Mouse (Mus musculus): ENCODE measurements around the gene Dach1.

Dach1 gene

DNA sequence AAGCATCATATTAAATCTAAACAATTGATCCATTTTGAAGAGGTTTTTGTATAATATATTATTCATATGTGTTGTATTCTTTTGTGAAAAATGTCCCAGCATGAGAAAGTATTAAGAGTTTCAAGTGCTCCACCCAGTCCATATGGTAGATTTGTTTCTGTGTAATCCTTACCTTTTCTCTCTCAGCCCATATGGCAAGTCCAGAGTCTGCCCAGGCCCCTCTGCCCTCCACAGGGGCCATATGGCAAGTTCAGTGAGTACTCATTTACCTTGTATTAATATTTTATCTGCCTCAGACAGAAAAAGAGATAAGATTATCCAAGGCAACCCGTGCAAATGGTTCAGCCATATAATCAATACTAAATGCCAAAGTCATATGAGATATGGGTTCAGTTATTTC, 314.2 kb downstream of the Dach1 start:
- in situ Hi-C loops (cut with MboI, MseI): no loop called here

- in situ Hi-C loops (cut with MboI, MseI): no loop called here
Measured at GRCm38 (mm10) chr14:97850486-97850885, 319.1 kb downstream of the Dach1 start.

- in situ Hi-C loops (cut with MboI, MseI): no loop called here
Measured at GRCm38 (mm10) chr14:97847641-97848040, 321.9 kb downstream of the Dach1 start.

DNA sequence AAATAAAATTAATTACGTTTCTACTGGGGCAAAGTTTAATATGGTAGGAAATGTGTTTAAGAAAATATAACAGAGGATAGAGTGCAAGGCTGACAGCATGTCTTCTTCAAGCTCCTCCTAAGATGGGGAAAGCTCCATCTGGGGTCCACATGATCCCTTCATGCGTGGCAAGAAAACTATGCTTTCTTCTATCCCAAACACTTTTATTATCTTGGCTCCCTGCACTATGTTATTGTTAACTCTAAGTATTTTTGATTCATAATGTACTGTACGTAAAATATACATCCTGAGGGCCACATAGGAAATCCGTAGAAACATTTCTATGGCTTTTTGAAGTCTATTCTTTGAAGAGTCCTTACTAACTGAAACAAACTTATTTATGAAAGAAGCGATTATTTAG, 330.3 kb downstream of the Dach1 start:
- in situ Hi-C loops (cut with MboI, MseI): no loop called here

DNA sequence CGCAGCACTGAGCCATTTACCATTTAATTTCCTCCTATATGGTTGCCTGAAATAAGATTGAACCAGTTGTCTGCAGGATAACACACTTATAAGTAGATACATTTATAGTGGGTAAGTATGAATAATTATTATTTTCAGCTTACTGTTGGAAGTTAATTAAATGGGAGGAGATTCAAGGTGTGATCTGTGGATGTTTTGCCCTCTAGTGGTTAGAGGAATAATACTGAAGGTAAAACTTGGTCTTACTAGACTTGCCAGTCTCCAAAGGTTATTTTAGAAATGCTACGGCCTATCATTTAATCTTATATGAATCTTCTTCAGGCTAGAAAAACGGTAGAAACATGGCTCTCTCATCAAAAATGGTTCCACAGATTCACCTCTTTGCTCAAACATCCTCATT, 339.7 kb downstream of the Dach1 start:
- in situ Hi-C loops (cut with MboI, MseI): loop anchor here (10.0 kb wide), 1 partner anchor 755 kb away; no protein-coding TSS in a partner anchor

DNA sequence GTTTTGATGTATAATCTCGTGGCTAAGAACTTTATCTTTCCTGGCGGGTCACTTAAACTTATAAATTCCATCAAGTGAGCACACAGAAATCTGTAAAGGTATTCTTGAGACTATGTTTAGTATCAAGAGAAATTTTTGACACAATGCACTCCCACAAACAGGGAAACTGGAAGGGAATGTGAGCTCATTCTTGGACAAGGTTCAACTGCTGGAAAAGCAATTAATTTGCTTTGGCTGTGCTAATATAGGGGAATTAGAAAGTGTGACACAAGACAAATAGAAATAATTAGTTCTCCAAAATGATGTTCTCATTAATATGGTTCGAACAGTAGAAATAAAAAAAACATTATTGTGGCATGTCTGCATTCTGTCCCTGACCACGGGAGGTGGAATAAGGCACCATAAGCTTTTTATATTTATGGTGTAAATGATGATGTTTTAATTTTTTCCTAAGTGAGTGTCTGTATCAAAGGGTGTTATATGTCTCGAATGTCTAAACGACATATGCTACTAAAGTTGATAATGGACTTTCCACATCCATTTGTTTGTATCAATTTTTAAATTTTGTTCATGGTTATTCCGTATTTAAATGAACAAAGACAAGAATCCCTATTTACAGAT, 354.9 kb downstream of the Dach1 start:
- in situ Hi-C loops (cut with MboI, MseI): no loop called here

GRCm38 (mm10) chr14:97813557-97813956, 356.0 kb downstream of the Dach1 start:
- in situ Hi-C loops (cut with MboI, MseI): no loop called here

DNA sequence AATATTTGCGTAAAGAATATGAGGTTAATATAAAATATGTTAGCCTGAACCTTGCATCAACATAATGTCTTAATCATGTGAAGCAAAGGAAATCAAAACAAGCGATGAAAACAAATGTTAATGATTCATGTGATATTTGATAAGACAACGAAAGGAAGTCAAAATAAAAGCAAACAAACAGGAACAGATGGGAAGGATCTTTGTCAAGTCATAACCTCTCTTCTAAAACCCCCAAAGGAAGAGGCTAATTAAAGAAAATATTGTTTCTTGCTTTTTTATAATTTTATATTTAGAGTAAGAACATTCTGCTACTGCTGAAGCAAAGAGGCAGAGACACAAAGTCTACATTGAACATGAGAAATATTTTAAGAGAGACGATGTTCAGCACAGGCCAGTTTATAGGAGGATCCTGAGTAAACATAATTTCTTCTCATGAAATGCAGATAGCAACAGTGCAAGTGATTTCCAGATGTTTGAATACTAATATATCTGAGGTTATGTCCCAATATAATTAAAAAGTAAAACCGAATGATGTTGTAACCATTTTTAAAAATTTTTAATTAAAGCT, 374.1 kb downstream of the Dach1 start:
- in situ Hi-C loops (cut with MboI, MseI): no loop called here

- in situ Hi-C loops (cut with MboI, MseI): no loop called here
Measured at GRCm38 (mm10) chr14:97774135-97774767, 395.3 kb downstream of the Dach1 start.

DNA sequence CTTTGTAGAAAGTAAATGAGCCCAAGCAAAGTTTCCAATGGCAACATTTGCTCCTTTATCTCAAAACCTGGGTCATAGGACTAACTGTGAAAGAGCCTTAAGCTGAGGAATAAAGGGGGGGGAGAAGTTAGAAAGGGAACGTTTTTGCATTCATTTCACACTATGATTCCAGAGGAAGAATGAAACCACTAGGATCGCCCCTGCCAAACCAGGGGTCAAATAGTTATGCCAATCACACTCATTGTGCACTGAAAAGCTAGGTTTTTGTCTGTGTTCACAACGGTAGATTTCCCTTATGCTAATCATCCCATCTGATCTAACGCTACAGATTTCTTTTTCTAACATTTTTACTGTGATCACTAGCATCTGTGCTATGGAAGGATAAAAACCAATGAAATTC, 415.2 kb downstream of the Dach1 start:
- in situ Hi-C loops (cut with MboI, MseI): no loop called here

DNA sequence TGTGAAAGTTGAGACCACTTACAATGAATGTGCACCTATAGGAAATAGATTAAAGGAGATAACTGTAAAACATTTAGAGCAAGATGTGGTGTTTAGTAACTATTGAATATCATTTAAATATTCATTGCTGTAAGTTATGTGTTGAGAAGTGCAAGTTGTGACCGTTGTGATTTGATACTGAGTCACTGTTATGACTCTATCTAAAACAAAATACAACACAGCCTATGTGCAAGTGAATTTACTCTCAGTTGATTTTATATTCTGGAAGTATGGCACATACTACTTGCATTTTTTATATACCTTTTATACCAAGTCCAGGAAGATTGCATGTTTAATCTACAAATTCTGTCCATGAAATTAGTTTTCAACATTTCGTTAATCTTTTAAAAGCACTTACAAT, 415.6 kb downstream of the Dach1 start:
- in situ Hi-C loops (cut with MboI, MseI): no loop called here

DNA sequence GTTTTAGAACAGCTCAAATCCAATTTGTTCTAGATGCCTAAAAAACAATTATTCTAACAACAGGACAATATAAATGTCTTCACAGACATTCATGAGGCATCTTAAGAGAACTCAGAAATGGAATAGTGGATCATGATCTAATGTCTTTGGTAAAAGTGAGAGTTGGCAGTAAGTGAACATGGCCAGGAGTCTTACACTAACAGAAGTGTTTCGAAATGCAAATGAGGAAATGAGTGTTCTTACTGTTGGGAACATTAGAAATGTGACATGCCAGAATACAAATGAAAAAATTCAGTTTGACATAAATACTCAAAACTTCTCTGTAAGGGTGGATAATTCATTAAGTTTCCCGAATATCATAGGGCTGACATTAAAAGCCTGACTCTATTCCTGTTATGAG, 426.3 kb downstream of the Dach1 start:
- in situ Hi-C loops (cut with MboI, MseI): no loop called here

DNA sequence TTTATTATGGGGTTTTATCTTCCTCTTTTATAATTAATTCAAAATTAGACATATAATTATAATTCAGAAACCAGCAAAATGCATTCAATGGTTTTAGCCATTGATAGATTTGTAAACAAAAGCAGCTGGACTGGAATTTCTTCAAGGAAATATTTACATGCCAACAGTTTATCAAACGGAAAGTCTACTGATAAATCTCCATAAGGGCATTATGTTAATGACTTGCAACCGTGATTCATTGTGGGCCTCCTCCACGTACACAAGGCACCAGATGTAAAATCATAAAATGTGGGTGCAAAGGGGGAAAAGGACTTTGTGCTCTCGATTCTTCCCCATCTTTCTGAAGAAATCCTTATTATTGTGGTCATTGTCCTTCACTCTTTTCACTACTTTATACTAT, 426.8 kb downstream of the Dach1 start:
- in situ Hi-C loops (cut with MboI, MseI): no loop called here
